Mouse (Mus musculus) embryonic stem cell, embryonic (primary cell): ENCODE measurements around the gene Gnl2.

Experiments
- CTCF ChIA-PET, 4 experiments: fragments of 300-600 bp in 2 of 4; fragments of 350-600 bp in 2 of 4; sonication (Branson Sonifier 250); formaldehyde crosslinking; loops; one replicate each; lab custom pipeline; 2022; ENCODE audit warnings: inconsistent platforms in 2 of 4; lab: Charles Lee
- POLR2A ChIA-PET, 4 experiments: fragments of 300-600 bp in 2 of 4; fragments of 350-600 bp in 2 of 4; sonication (Branson Sonifier 250); formaldehyde crosslinking; loops; one replicate each; lab custom pipeline; 2022; ENCODE audit warnings: antibody characterized with exemption in 4 of 4, inconsistent platforms in 1 of 4; lab: Charles Lee

Gene Gnl2

DNA sequence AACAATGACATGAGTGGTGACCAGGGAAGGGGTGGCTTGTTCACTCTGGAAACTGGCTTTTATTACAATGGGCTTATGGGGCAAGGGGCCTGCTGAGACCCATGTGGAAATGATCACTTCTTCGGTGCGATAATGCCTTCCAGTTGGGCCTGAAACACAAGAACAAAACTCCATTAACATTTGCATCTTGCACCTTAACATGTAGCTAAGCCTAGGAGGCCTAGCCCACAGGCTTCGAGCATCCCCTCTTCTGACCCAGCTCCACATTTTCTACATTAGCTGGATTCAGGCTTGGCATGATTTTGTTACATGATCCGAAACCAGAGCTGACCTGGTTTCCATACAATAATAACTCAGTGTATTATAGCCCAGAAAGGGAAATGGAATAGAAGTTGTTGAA, 40.1 kb downstream of the Gnl2 start:
- ChIA-PET POLR2A (interaction anchor here in 2 of 4 experiments (0.7 to 3.5 kb wide), 12 partner anchors 8 to 140 kb away, joined by 3 to 22 read pairs (median 6); partner anchors contain the start of genes 9930104L06Rik (in 2 of the 2), Snip1 (in 2 of the 2), Dnali1 (in 1 of the 2) and Meaf6 (in 1 of the 2)), CTCF (interaction anchor here (0.5 to 6.3 kb wide), 9 partner anchors 8 to 208 kb away, joined by 3 to 34 read pairs (median 5); no protein-coding TSS in a partner anchor)

DNA sequence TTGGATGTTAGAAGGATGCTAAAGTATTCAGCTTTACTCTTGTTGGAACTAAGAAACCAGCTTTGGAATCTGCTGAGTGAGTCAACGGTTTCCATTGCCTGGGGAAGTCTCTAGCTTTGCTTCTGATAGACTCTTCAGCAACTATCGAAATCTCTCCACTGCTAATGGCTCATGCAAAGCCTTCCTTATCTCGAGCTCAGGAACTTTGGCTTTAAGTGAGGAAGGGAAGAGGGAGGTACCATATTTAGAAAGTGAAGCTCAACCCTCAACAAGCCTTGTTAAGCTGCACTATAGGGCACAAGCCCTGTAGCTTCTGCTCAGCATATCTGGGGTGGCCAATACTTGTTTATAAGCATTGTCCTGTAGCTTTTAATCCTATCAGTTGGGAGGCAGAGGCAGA, 40.9 kb downstream of the Gnl2 start:
- CTCF ChIA-PET, result interaction anchor here in 3 of 4 experiments (0.7 to 6.3 kb wide), 8 partner anchors 9 to 151 kb away, joined by 3 to 34 read pairs (median 5); no protein-coding TSS in a partner anchor

GRCm38 (mm10) chr4:125058033-125058432, 41.6 kb downstream of the Gnl2 start:
- ChIA-PET POLR2A (interaction anchor here in 3 of 4 experiments (0.6 to 3.5 kb wide), 9 partner anchors 8 to 686 kb away, joined by 3 to 22 read pairs (median 6); partner anchors contain the start of genes 9930104L06Rik (in 2 of the 3), Snip1 (in 2 of the 3) and Dnali1 (in 1 of the 3)), CTCF (interaction anchor here in 2 of 4 experiments (0.6 to 6.3 kb wide), 4 partner anchors 74 to 115 kb away, joined by 3 to 34 read pairs (median 18); no protein-coding TSS in a partner anchor)

More for the DNA sequence above, 40.9 kb downstream of the Gnl2 start:
- POLR2A ChIA-PET, result interaction anchor here (0.5 to 3.5 kb wide), 14 partner anchors 8 to 141 kb away, joined by 3 to 22 read pairs (median 4); partner anchors contain the start of genes 9930104L06Rik (in 2 of the 4), Snip1 (in 2 of the 4) and Dnali1 (in 1 of the 4)

DNA sequence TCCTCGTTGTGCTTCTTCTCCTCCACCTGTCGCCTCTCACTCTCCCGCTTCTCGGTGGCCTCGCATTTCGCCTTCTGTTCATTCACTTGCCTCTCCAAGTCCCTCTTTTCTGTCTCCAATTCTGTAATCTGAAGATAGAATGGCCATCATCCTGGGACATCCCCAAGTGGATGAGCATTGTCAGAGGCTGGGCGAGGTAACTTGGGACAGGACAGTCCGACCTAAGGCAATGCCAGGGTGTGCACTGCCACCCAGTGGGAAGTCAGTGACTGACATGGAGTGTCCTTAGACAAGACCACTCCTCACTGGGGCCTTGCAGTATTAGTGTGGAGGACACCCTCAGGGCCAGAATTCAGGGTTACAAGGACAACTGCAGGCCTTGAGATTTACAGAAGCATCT, 42.6 kb downstream of the Gnl2 start:
- ChIA-PET CTCF (interaction anchor here in 3 of 4 experiments (0.6 to 6.3 kb wide), 6 partner anchors 75 to 188 kb away, joined by 3 to 34 read pairs (median 4); no protein-coding TSS in a partner anchor), POLR2A (interaction anchor here in 3 of 4 experiments (0.7 to 3.5 kb wide), 5 partner anchors 10 to 123 kb away, joined by 3 to 11 read pairs (median 3); partner anchors contain the start of gene Meaf6 (in 1 of the 3))

DNA sequence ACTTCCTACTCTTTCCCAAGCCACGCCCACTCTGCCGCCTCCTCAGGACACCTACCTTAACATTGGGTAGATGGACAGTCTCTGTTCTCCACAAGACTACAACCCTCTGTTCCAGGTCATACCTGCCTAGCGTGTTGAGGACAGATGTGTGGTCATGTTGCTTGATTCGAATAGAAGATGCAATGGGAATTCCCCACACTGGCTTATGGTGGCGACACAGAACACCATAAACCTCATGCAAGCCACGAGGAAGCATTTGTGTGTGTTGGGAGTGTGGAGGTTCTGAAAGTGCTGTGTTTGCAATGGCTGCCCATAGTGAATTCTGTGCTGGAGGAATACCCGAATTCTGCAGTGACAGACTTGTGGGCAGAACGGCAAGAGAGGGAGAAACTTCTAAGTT, 47.4 kb downstream of the Gnl2 start:
- CTCF ChIA-PET, result interaction anchor here in 3 of 4 experiments (0.6 to 1.4 kb wide), 3 partner anchors 91 to 1027 kb away, joined by 3 to 4 read pairs (median 3); no protein-coding TSS in a partner anchor
- POLR2A ChIA-PET, result interaction anchor here in 1 of 4 experiments (1.6 to 1.7 kb wide), 2 partner anchors 23 to 33 kb away, joined by 4 read pairs; no protein-coding TSS in a partner anchor

DNA sequence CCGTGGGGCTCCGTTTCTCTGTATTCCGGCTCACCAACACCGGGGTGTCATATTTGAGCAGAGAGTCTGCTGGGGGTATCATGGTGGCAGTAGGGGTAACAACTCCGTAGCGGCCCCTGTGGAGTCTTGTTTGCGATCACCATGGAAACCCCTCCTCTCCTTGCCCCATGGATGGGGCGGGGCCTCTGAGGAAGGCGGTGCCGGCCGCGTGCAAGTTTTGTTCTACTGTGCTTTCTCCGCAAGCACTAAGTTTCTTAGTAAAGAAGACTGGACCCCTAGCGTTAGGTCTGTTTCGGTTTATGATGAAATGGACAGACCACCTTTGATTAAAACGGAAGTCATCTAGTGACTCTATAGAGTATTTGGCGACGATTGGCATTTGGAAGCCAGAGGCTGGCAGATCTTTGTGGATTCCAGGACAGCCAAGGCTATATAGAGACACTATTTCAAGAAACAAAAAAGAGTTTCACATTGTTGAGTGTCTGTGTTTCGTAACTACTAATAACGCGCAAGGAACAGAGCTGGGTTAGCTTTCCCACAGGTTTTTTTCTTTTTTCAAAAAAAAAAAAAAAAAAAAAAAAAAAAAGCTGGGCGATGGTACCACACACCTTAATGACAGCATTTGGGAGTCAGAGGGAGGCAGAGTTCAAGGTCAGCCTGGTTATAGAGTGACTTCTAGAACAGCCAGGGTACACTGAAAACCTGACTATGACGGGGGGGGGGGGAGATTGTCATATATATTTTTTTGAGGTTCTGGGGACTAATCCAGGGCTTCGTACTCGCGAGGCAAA, 49.3 kb downstream of the Gnl2 start, which contains the start of gene Dnali1:
Gene Dnali1, minus strand, starts transcription at position 187 of the 791 bp plus-strand sequence.
- ChIA-PET POLR2A (interaction anchor here (0.6 to 2.5 kb wide), 48 partner anchors 9 to 1138 kb away, joined by 3 to 22 read pairs (median 4); partner anchors contain the start of genes Meaf6 (in 3 of the 4), 9930104L06Rik (in 2 of the 4) and Mtf1 (in 1 of the 4)), CTCF (interaction anchor here (0.5 to 1.9 kb wide), 17 partner anchors 18 to 1244 kb away, joined by 3 to 10 read pairs (median 4); partner anchors contain the start of gene Meaf6 (in 2 of the 4))

GRCm38 (mm10) chr4:125066490-125067370, 50.3 kb downstream of the Gnl2 start, which contains the start of gene Snip1:
Gene Snip1 (plus strand): TSS chr4:125066672.
- ChIA-PET POLR2A (interaction anchor here (0.5 to 2.5 kb wide), 39 partner anchors 8 to 1137 kb away, joined by 3 to 22 read pairs (median 4); partner anchors contain the start of genes Meaf6 (in 3 of the 4), 9930104L06Rik (in 2 of the 4) and Mtf1 (in 1 of the 4)), CTCF (interaction anchor here (0.5 to 1.9 kb wide), 14 partner anchors 17 to 1243 kb away, joined by 3 to 10 read pairs (median 4); partner anchors contain the start of gene Meaf6 (in 2 of the 4))

GRCm38 (mm10) chr4:125077700-125078099, 61.3 kb downstream of the Gnl2 start:
- POLR2A ChIA-PET, result interaction anchor here in 1 of 4 experiments (0.9 to 1.2 kb wide), 2 partner anchors 21 to 86 kb away, joined by 3 to 4 read pairs; no protein-coding TSS in a partner anchor
- CTCF ChIA-PET, result interaction anchor here in 1 of 4 experiments (1.6 kb wide), 1 partner anchor 21 kb away, joined by 4 read pairs; no protein-coding TSS in a partner anchor

DNA sequence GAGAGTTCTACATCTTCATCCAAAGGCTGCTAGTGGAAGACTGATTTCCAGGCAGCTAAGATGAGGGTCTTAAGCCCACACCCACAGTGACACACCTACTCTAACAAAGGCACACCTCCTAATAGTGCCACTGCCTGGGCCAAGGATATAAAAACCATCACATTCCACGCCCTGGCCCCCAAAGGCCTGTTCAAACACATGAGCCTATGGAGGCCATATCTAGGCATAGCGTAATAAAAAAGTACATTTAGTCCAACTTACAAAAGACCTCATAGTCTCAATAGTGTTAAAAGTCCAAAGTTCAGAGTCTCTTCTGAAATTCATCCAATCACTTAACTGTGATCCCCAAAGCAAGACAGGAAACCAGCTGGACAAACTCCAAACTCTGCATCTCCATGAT, 62.3 kb downstream of the Gnl2 start:
- ChIA-PET CTCF (no interaction called here), POLR2A (interaction anchor here in 2 of 4 experiments (0.9 to 1.2 kb wide), 3 partner anchors 12 to 163 kb away, joined by 3 to 4 read pairs (median 3); partner anchors contain the start of genes Dnali1 (in 1 of the 2) and Snip1 (in 1 of the 2))

DNA sequence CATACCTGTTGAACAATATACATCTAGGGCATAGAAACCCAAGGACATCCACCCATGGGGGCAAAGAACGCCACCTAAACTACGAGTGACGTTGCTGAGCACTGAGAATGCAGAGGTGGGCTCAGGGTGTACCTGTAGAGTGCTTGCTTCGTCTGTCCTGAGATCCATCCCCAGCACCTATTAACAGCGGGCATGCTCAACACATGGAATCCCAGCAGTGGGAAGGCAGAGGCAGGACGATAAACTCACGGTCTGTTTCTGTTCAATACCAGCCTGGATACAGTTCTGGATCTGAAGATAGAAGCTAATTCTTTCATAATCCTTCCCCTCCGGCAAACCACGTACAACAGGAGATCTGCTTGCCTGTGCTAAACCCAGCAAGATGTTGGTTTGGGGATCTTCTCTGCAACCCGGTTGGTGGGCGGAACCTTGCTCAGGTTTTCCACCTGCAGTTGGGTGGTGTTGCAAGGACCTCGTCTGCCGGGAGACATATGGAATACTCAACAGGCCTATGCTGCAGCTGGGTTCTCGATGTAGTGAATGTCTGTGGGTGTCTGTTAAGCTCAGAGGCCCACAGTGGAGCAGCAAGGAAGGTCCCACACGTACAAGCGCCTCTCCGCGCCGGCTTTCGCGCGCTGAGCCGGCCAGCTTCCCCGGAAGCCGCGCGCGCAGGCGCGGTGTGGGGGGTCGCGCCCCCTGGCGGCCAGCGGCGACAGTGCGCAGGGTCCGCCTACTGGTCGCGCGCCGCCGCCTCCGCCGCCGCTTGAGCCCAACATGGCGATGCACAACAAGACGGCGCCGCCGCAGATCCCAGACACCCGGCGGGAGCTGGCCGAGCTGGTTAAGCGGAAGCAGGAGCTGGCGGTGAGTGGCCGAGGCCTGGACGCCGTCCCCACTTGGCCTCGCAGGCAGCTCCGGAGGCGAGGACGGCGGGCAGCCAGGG, 68.3 kb downstream of the Gnl2 start, which contains the start of gene Meaf6:
Gene Meaf6, plus strand, starts transcription at position 732 of the 943 bp plus-strand sequence.
- POLR2A ChIA-PET, result interaction anchor here (0.6 to 4.2 kb wide), 40 partner anchors 9 to 852 kb away, joined by 3 to 32 read pairs (median 5); partner anchors contain the start of genes 9930104L06Rik (in 3 of the 4) and Snip1 (in 3 of the 4)
- CTCF ChIA-PET, result interaction anchor here (0.5 to 3.7 kb wide), 48 partner anchors 8 to 1132 kb away, joined by 3 to 25 read pairs (median 4); partner anchors contain the start of genes Snip1 (in 2 of the 4), 9930104L06Rik (in 1 of the 4), Dnali1 (in 1 of the 4) and Mtf1 (in 1 of the 4)

GRCm38 (mm10) chr4:125085346-125085841, 69.0 kb downstream of the Gnl2 start:
- CTCF ChIA-PET, result interaction anchor here (0.5 to 3.7 kb wide), 39 partner anchors 9 to 1132 kb away, joined by 3 to 25 read pairs (median 4); partner anchors contain the start of genes Snip1 (in 2 of the 4) and Dnali1 (in 1 of the 4)
- POLR2A ChIA-PET, result interaction anchor here (0.6 to 4.2 kb wide), 49 partner anchors 8 to 1011 kb away, joined by 3 to 32 read pairs (median 4); partner anchors contain the start of genes 9930104L06Rik (in 3 of the 4), Snip1 (in 3 of the 4) and Lsm10 (in 1 of the 4)

GRCm38 (mm10) chr4:125093031-125093430, 76.6 kb downstream of the Gnl2 start:
- CTCF ChIA-PET, result interaction anchor here in 1 of 4 experiments (1.0 kb wide), 1 partner anchor 8 kb away, joined by 3 read pairs; no protein-coding TSS in a partner anchor
- POLR2A ChIA-PET, result interaction anchor here in 2 of 4 experiments (0.6 to 4.3 kb wide), 4 partner anchors 9 to 156 kb away, joined by 3 to 32 read pairs (median 4); partner anchors contain the start of genes 9930104L06Rik (in 1 of the 2) and Meaf6 (in 1 of the 2)

- POLR2A ChIA-PET, result interaction anchor here in 2 of 4 experiments (1.0 to 4.3 kb wide), 6 partner anchors 10 to 149 kb away, joined by 3 to 32 read pairs (median 4); partner anchors contain the start of gene Meaf6 (in 1 of the 2)
- CTCF ChIA-PET, result interaction anchor here (0.5 to 2.0 kb wide), 6 partner anchors 10 to 153 kb away, joined by 3 to 9 read pairs (median 6); partner anchors contain the start of gene Meaf6 (in 2 of the 4)
These were observed 79.7 kb downstream of the Gnl2 start for GRCm38 (mm10) chr4:125096066-125096465.

GRCm38 (mm10) chr4:125097412-125097811, 81.0 kb downstream of the Gnl2 start:
- ChIA-PET CTCF (interaction anchor here (0.6 to 2.0 kb wide), 8 partner anchors 9 to 1159 kb away, joined by 3 to 8 read pairs (median 4); partner anchors contain the start of gene Meaf6 (in 2 of the 4)), POLR2A (interaction anchor here in 2 of 4 experiments (1.0 to 1.6 kb wide), 4 partner anchors 10 to 13 kb away, joined by 3 to 5 read pairs (median 3); partner anchors contain the start of gene Meaf6 (in 1 of the 2))
